Mouse (Mus musculus) kidney, embryonic 15.5 days (tissue): ENCODE measurements at regions not wholly inside any gene's neighbourhood (a gene's known extent, or its start where the extent isn't known, plus 50 kb on each side); places are given as distances from the start of the nearest gene placed in this dataset.

Experiments
- ATAC-seq: fragments of 200-750 bp; cut with Nextera tagmentation; replicated peaks from 2 replicates; pipeline ENCODE4 v1.8.0; 2017; ENCODE audit warnings: moderate TSS enrichment; ENCODE audit not compliant: low FRiP score
- H3K27ac ChIP-seq: fragments of 300-500 bp; sonication (generic); 2 replicates; pipeline ENCODE4 v1.5.1; 2015; ENCODE audit warnings: mild to moderate bottlenecking, inconsistent platforms
- H3K27me3 ChIP-seq: fragments of 300-500 bp; sonication (generic); 2 replicates; pipeline ENCODE4 v1.6.1; 2015; ENCODE audit warnings: inconsistent platforms
- H3K36me3 ChIP-seq: fragments of 300-500 bp; sonication (generic); 2 replicates; pipeline ENCODE4 v1.6.1; 2015; ENCODE audit warnings: inconsistent platforms
- H3K4me1 ChIP-seq: fragments of 300-500 bp; sonication (generic); 2 replicates; pipeline ENCODE4 v1.6.1; 2015; ENCODE audit warnings: inconsistent platforms
- H3K4me2 ChIP-seq: fragments of 300-500 bp; sonication (generic); 2 replicates; pipeline ENCODE4 v1.6.1; 2015; ENCODE audit warnings: moderate library complexity, mild to moderate bottlenecking, inconsistent platforms
- H3K4me3 ChIP-seq: fragments of 300-500 bp; sonication (generic); replicated peaks from 2 replicates; pipeline ENCODE4 v1.5.1; 2015; ENCODE audit warnings: mild to moderate bottlenecking, inconsistent platforms
- H3K9ac ChIP-seq: fragments of 300-500 bp; sonication (generic); 2 replicates; pipeline ENCODE4 v1.6.1; 2015; ENCODE audit warnings: mild to moderate bottlenecking, inconsistent platforms
- H3K9me3 ChIP-seq: fragments of 300-500 bp; sonication (generic); replicated peaks from 2 replicates; pipeline ENCODE4 v1.6.1; 2016; ENCODE audit warnings: inconsistent platforms
- WGBS: fragments of 180-500 bp; shearing (Covaris S2); methylation state at CpG from one replicate; pipeline ENCODE4 v1.1.7; 2015; ENCODE audit warnings: mixed read lengths; 5-methylcytosine and 5-hydroxymethylcytosine counted together

DNA sequence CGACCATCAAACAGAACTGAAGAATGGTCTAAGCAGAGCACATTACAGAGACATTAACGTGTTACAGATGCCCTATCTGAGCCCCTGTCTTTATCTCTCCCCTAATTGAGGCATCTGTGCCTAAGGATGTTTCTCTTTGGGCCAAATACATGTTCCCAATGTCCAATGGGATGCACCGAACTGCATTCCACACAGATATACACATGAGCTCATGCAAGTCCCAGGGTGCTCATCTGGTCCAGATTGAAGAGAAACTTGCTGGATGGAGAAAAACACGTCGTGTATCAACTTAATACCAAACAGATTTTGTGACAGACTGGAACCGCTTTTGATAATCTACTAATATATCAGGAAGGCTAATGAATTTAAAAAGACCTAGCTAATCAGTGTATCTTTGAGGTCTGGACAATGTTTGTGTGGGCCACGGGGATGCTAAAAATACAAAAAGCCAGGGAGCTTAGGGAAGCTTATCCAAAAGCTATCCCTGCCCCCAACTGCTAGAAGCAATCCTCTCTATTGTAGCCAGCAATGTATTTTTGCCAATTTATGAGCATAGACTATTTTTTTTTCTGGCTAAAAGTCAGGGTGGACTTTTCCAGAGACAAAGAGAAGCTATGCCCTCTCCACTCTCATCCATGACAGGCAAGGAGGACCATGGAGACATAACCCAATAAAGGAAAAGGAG lies 53.4 kb upstream of the Rbpj start:
- no peak overlapping the region for H3K27ac ChIP-seq
- H3K9me3 ChIP-seq: no peaks in the 10 kb centered on the region
- no peak overlapping the region for H3K4me3 ChIP-seq
- no peaks in the 10 kb centered on the region for H3K4me1 ChIP-seq
- 76% methylated on average over 7 of the region's 7 CpGs for WGBS
- no peak overlapping the region for H3K9ac ChIP-seq
- H3K36me3 ChIP-seq: no peaks in the 10 kb centered on the region
- H3K4me2 ChIP-seq: no peak overlapping the region
- H3K27me3 ChIP-seq: no peaks in the 10 kb centered on the region
- no peak for ATAC-seq

DNA sequence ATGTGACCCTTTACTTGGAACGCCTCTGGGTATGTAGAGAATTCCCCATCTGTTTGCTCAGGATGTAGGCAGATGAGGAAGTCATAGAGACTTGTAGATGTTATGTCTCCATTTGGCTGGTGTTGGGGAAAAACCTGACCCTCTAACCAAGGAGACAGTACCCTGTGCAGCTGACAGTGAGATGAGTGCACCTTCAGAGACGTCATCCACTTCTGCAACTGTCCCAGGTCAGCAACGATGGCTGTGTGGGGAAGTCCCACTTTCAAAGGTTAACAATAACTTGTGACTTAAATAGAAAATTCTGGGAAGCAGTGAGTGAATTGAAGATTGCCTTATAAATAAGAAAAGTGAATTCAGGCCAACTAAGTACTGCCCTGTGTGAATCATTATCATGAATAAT lies 52.3 kb upstream of the Rbpj start:
- Histone ChIP-seq H3K4me1 (no peaks in the 10 kb centered on the region), H3K4me2 (no peak overlapping the region), H3K9ac (no peak overlapping the region), H3K4me3 (no peak overlapping the region), H3K36me3 (no peaks in the 10 kb centered on the region), H3K27ac (no peak overlapping the region), H3K27me3 (no peaks in the 10 kb centered on the region), H3K9me3 (no peaks in the 10 kb centered on the region)
- ATAC-seq: no peak
- 86% methylated on average over 3 of the region's 3 CpGs for WGBS

DNA sequence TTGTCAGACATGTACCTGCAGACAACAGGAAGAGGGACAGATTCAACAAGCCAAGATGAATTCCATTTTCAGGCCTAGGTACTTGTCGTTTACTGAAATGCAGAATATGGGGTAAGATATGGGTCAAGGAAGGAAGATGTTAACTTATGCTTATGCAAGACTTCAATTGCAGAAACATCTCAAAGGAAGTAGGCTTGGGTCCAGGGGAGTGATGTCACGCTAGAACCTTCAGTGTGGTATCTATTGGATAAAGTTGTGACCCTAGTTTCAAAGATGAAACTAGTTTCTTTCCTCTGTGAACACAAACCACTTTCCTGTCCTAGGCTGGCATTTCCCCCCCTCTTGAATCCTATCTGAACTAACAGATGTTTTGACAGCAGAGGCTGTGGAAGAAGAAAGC lies 50.5 kb upstream of the Rbpj start:
- H3K9ac ChIP-seq: no peak overlapping the region
- no peaks in the 10 kb centered on the region for H3K27me3 ChIP-seq
- H3K27ac ChIP-seq: no peak overlapping the region
- H3K4me1 ChIP-seq: no peaks in the 10 kb centered on the region
- H3K36me3 ChIP-seq: no peaks in the 10 kb centered on the region
- H3K4me2 ChIP-seq: no peak overlapping the region
- no peaks in the 10 kb centered on the region for H3K9me3 ChIP-seq
- WGBS: 84% methylated on average over 2 of the region's 2 CpGs
- no peak overlapping the region for H3K4me3 ChIP-seq
- no peak for ATAC-seq
